Mouse (Mus musculus) G1E (cell line): Measurements from ENCODE around the gene Mtrex.

Source experiments
- CTCF ChIP-seq: IDR thresholded peaks from 2 replicates; pipeline ENCODE4 v1.5.1; 2012; ENCODE audit warnings: low read depth, low read length, inconsistent platforms, mixed read lengths
- GATA1 ChIP-seq: IDR thresholded peaks from 2 replicates; pipeline ENCODE4 v1.6.1; 2012; ENCODE audit warnings: borderline replicate concordance, low read length, inconsistent platforms, mixed read lengths
- POLR2AphosphoS5 ChIP-seq: IDR thresholded peaks from 2 replicates; pipeline ENCODE4 v1.6.1; 2012; ENCODE audit warnings: low read depth, low read length, inconsistent platforms; ENCODE audit not compliant: insufficient replicate concordance
- TAL1 ChIP-seq: conservative IDR thresholded peaks from 2 replicates; pipeline ENCODE4 v1.6.1; 2012; ENCODE audit warnings: low read depth, low read length, inconsistent platforms, mixed read lengths

GRCm38 (mm10) chr13:112835113-112835512, 92.1 kb downstream of the Mtrex start:
- no peak for TF ChIP-seq CTCF
- no peak for TF ChIP-seq TAL1
- no peak for TF ChIP-seq GATA1
- no peak for TF ChIP-seq POLR2AphosphoS5
